Comparison of ENCODE assay signal across 16 mouse cellular contexts in genomic region chr7:96781068-96781467, GRCm38 (mm10).
A peak's percentile ranks its signal among the peaks of the same experiment; 100 is the strongest.
DNase-seq lines count a peak whose midpoint lies in the region; ATAC-seq and TF ChIP-seq lines count a peak whose summit lies in the region.
"Had no signal": no experiment of that assay in that cellular context is flagged by ENCODE, and none has a peak within 500 bp of the region (broad histone marks: within the 10 kb centered on the region; RNA-seq: fewer than 3 reads in every experiment).

No protein-coding gene starts in this region.

- no peak for TF ChIP-seq POLR2A in thymus, adult 2 months (IDR thresholded peaks at IDR 0.05; ENCODE audit: control insufficient read depth, extremely low read depth, insufficient read depth, low read length, poor library complexity)

- no peak overlapping the region for H3K4me3 ChIP-seq in kidney, embryonic 15.5 days (replicated peaks)
- H3K4me3 ChIP-seq in liver, embryonic 12.5 days: no peak overlapping the region
- no peak overlapping the region for H3K4me3 ChIP-seq in thymus, adult 2 months (ENCODE audit: control insufficient read depth, insufficient read depth, low read length)
- H3K4me3 ChIP-seq: layer of hippocampus, adult 2 months; neural tube, embryonic 13.5 days had no signal

- 64% methylated on average over 6 of the region's 6 CpGs for WGBS in kidney, embryonic 15.5 days
- 15% methylated on average over 6 of the region's 6 CpGs for WGBS in liver, embryonic 12.5 days (ENCODE audit: insufficient replicate concordance)
- 80% methylated on average over 6 of the region's 6 CpGs for WGBS in thymus, adult 2 months

- peaks cover 15% of the 10 kb centered on the region for H3K4me1 ChIP-seq in kidney, embryonic 15.5 days
- H3K4me1 ChIP-seq in liver, embryonic 12.5 days: peaks cover 62% of the 10 kb centered on the region
- H3K4me1 ChIP-seq in thymus, adult 2 months (replicated peaks; ENCODE audit: control insufficient read depth, insufficient read depth, low read length): no peaks in the 10 kb centered on the region

- ATAC-seq in kidney, embryonic 15.5 days (replicated peaks; ENCODE audit: low FRiP score): peak; percentile 44; the same call in 1 of the 2 replicates
- peak; percentile 95 for ATAC-seq in liver, embryonic 12.5 days
- peak; percentile 93 for ATAC-seq in megakaryocyte-erythroid progenitor cell, adult 5-6 weeks (replicated peaks; ENCODE audit: low FRiP score, low TSS enrichment, poor library complexity, severe bottlenecking)
- ATAC-seq: hindbrain, postnatal 0 days had no signal

- no peak overlapping the region for H3K9ac ChIP-seq in kidney, embryonic 15.5 days
- peak overlapping the region; percentile 57 for H3K9ac ChIP-seq in liver, embryonic 12.5 days
- H3K9ac ChIP-seq: neural tube, embryonic 13.5 days had no signal

- no peak for TF ChIP-seq CTCF in thymus, adult 2 months (IDR thresholded peaks at IDR 0.05; ENCODE audit: borderline replicate concordance, control insufficient read depth, extremely low read depth, insufficient read depth, low read length, poor library complexity)

- no peak for DNase-seq in kidney, postnatal 36 days
- peak; percentile 88 for DNase-seq in c-Kit-positive CD71-positive TER-119-positive erythroid progenitor cells, embryonic 14.5 days (ENCODE audit: low spot score)
- no peak for DNase-seq in layer of hippocampus, postnatal 10 days (ENCODE audit: low spot score in 2 of 2)
- DNase-seq in thymus, adult 2 months: no peak
- DNase-seq in adrenal gland, postnatal 36 days: no peak
- DNase-seq: cerebellum, adult 9-10 months; gastrocnemius, postnatal 10 days; heart, postnatal 10 days; lung, adult 18-20 months; thymus, postnatal 25 days had no signal

- peaks cover 8% of the 10 kb centered on the region; the same call in 1 of the 2 replicates for H3K36me3 ChIP-seq in kidney, embryonic 15.5 days
- H3K36me3 ChIP-seq in liver, embryonic 12.5 days: no peaks in the 10 kb centered on the region
- H3K36me3 ChIP-seq in thymus, adult 2 months (ENCODE audit: control insufficient read depth, insufficient read depth, low read length): no peaks in the 10 kb centered on the region
- H3K36me3 ChIP-seq: neural tube, embryonic 13.5 days had no signal

- H3K27ac ChIP-seq in kidney, embryonic 15.5 days: no peak overlapping the region
- peak overlapping the region; percentile 98 for H3K27ac ChIP-seq in liver, embryonic 12.5 days
- H3K27ac ChIP-seq in thymus, adult 2 months (ENCODE audit: control insufficient read depth, insufficient read depth, low read length): no peak overlapping the region
- H3K27ac ChIP-seq: hindbrain, postnatal 0 days; layer of hippocampus, adult 2 months had no signal

- H3K4me2 ChIP-seq in kidney, embryonic 15.5 days: no peak overlapping the region
- H3K4me2 ChIP-seq in liver, embryonic 12.5 days: peak overlapping the region; percentile 56
- H3K4me2 ChIP-seq: neural tube, embryonic 13.5 days had no signal

- H3K27me3 ChIP-seq in kidney, embryonic 15.5 days: no peaks in the 10 kb centered on the region
- H3K27me3 ChIP-seq in liver, embryonic 12.5 days (replicated peaks): peaks cover 9% of the 10 kb centered on the region; the same call in 1 of the 2 replicates
- no peaks in the 10 kb centered on the region for H3K27me3 ChIP-seq in thymus, adult 2 months (ENCODE audit: control insufficient read depth, insufficient read depth, low read length)
- H3K27me3 ChIP-seq: neural tube, embryonic 13.5 days had no signal

- no peaks in the 10 kb centered on the region; the same call in 1 of the 2 replicates for H3K9me3 ChIP-seq in kidney, embryonic 15.5 days (replicated peaks)
- H3K9me3 ChIP-seq in liver, embryonic 12.5 days (replicated peaks): no peaks in the 10 kb centered on the region
- H3K9me3 ChIP-seq: neural tube, embryonic 13.5 days had no signal

Comparison
In these comparisons a context has a peak if more than half of its experiments do, and no peak if none do; other contexts are left out.
1. ATAC-seq: peak in every context shown above with its lines; median percentile 95 in liver, embryonic 12.5 days; 93 in megakaryocyte-erythroid progenitor cell, adult 5-6 weeks; 44 in kidney, embryonic 15.5 days.